Mouse (Mus musculus): ENCODE measurements around the gene Zfp160. TPM values are rescaled to one million over a fixed set of nuclear protein-coding genes. Genes with fewer than 3 reads are reported as not detected.
"Not testable (repeated sequence)": the region's sequence is repeated elsewhere in the genome, so short reads cannot be mapped to it uniquely, and the experiment has no call there.

Gene Zfp160
- polyA plus RNA-seq, 1 experiment = 2.4 TPM

- Histone ChIP-seq H3K4me3 (ENCODE audit: insufficient read depth, low read depth, low read length) (no peak overlapping the region), H3K27ac (ENCODE audit: insufficient read depth, low read depth, low read length) (no peak overlapping the region), H3K4me1 (ENCODE audit: control insufficient read depth, insufficient read depth, low read length) (no peaks in the 10 kb centered on the region), H3K36me3 (ENCODE audit: control insufficient read depth, insufficient read depth, low read length) (peaks cover 10% of the 10 kb centered on the region), H3K27me3 (replicated peaks; ENCODE audit: control insufficient read depth, insufficient read depth, low read length) (no peaks in the 10 kb centered on the region)
- 91% methylated on average over 1 of the region's 1 CpGs for WGBS
- TF ChIP-seq POLR2A (IDR thresholded peaks at IDR 0.05; ENCODE audit: low read depth, low read length) = no peak
- TF ChIP-seq CTCF (conservative IDR thresholded peaks at IDR 0.05; ENCODE audit: insufficient read depth, insufficient read length, low read depth, low read length) = no peak
- no peak for DNase-seq
Observed at GRCm38 (mm10) chr17:21018410-21019080, 9.8 kb downstream of the Zfp160 start.

GRCm38 (mm10) chr17:21048020-21048419, 39.3 kb downstream of the Zfp160 start:
- H3K27ac ChIP-seq (ENCODE audit: insufficient read depth, low read depth, low read length); H3K36me3 ChIP-seq (ENCODE audit: control insufficient read depth, insufficient read depth, low read length); H3K4me1 ChIP-seq (ENCODE audit: control insufficient read depth, insufficient read depth, low read length); H3K4me3 ChIP-seq (ENCODE audit: insufficient read depth, low read depth, low read length); DNase-seq; H3K27me3 ChIP-seq (replicated peaks; ENCODE audit: control insufficient read depth, insufficient read depth, low read length): not testable (repeated sequence)
- 90% methylated on average over 9 of the region's 9 CpGs for WGBS

- 93% methylated on average over 1 of the region's 1 CpGs for WGBS
- TF ChIP-seq POLR2A (IDR thresholded peaks at IDR 0.05; ENCODE audit: low read depth, low read length) = no peak
- no peak for TF ChIP-seq CTCF (conservative IDR thresholded peaks at IDR 0.05; ENCODE audit: insufficient read depth, insufficient read length, low read depth, low read length)
- no peak overlapping the region for H3K27ac ChIP-seq (ENCODE audit: insufficient read depth, low read depth, low read length)
- no peak for DNase-seq
- H3K4me3 ChIP-seq (ENCODE audit: insufficient read depth, low read depth, low read length) = no peak overlapping the region
- no peaks in the 10 kb centered on the region for H3K36me3 ChIP-seq (ENCODE audit: control insufficient read depth, insufficient read depth, low read length)
- no peaks in the 10 kb centered on the region for H3K4me1 ChIP-seq (ENCODE audit: control insufficient read depth, insufficient read depth, low read length)
- no peaks in the 10 kb centered on the region for H3K27me3 ChIP-seq (replicated peaks; ENCODE audit: control insufficient read depth, insufficient read depth, low read length)
Observed at GRCm38 (mm10) chr17:21050901-21051300, 42.2 kb downstream of the Zfp160 start.

- WGBS = no CpG with 5 or more reads among the region's 3 CpGs
- H3K4me1 ChIP-seq (ENCODE audit: control insufficient read depth, insufficient read depth, low read length); H3K27me3 ChIP-seq (replicated peaks; ENCODE audit: control insufficient read depth, insufficient read depth, low read length); H3K4me3 ChIP-seq (ENCODE audit: insufficient read depth, low read depth, low read length); H3K27ac ChIP-seq (ENCODE audit: insufficient read depth, low read depth, low read length); DNase-seq; H3K36me3 ChIP-seq (ENCODE audit: control insufficient read depth, insufficient read depth, low read length): not testable (repeated sequence)
Observed at GRCm38 (mm10) chr17:21051341-21051740, 42.6 kb downstream of the Zfp160 start.

GRCm38 (mm10) chr17:21051919-21052318, 43.2 kb downstream of the Zfp160 start:
- 85% methylated on average over 3 of the region's 3 CpGs for whole genome bisulfite sequencing
- H3K27ac ChIP-seq (ENCODE audit: insufficient read depth, low read depth, low read length) = not testable (repeated sequence)

GRCm38 (mm10) chr17:21053267-21053666, 44.6 kb downstream of the Zfp160 start:
- TF ChIP-seq CTCF (conservative IDR thresholded peaks at IDR 0.05; ENCODE audit: insufficient read depth, insufficient read length, low read depth, low read length) (peak; percentile 28; the same call in 1 of the 2 replicates), POLR2A (IDR thresholded peaks at IDR 0.05; ENCODE audit: low read depth, low read length) (no peak)
- Histone ChIP-seq H3K4me3 (ENCODE audit: insufficient read depth, low read depth, low read length) (no peak overlapping the region), H3K27ac (ENCODE audit: insufficient read depth, low read depth, low read length) (no peak overlapping the region), H3K27me3 (replicated peaks; ENCODE audit: control insufficient read depth, insufficient read depth, low read length) (no peaks in the 10 kb centered on the region), H3K4me1 (ENCODE audit: control insufficient read depth, insufficient read depth, low read length) (no peaks in the 10 kb centered on the region), H3K36me3 (ENCODE audit: control insufficient read depth, insufficient read depth, low read length) (no peaks in the 10 kb centered on the region)
- 67% methylated on average over 2 of the region's 2 CpGs for WGBS
- DNase-seq = no peak

More at GRCm38 (mm10) chr17:21051919-21052318, 43.2 kb downstream of the Zfp160 start:
- not testable (repeated sequence) for H3K4me1 ChIP-seq (ENCODE audit: control insufficient read depth, insufficient read depth, low read length); DNase-seq; H3K27me3 ChIP-seq (replicated peaks; ENCODE audit: control insufficient read depth, insufficient read depth, low read length); H3K36me3 ChIP-seq (ENCODE audit: control insufficient read depth, insufficient read depth, low read length); H3K4me3 ChIP-seq (ENCODE audit: insufficient read depth, low read depth, low read length)

- DNase-seq; H3K36me3 ChIP-seq (ENCODE audit: control insufficient read depth, insufficient read depth, low read length); H3K27me3 ChIP-seq (replicated peaks; ENCODE audit: control insufficient read depth, insufficient read depth, low read length); H3K27ac ChIP-seq (ENCODE audit: insufficient read depth, low read depth, low read length); H3K4me3 ChIP-seq (ENCODE audit: insufficient read depth, low read depth, low read length); H3K4me1 ChIP-seq (ENCODE audit: control insufficient read depth, insufficient read depth, low read length): not testable (repeated sequence)
- WGBS = 95% methylated on average over 1 of the region's 1 CpGs
Observed at GRCm38 (mm10) chr17:21055111-21055510, 46.4 kb downstream of the Zfp160 start.

- Histone ChIP-seq H3K4me3 (ENCODE audit: insufficient read depth, low read depth, low read length) (no peak overlapping the region), H3K4me1 (ENCODE audit: control insufficient read depth, insufficient read depth, low read length) (no peaks in the 10 kb centered on the region), H3K36me3 (ENCODE audit: control insufficient read depth, insufficient read depth, low read length) (no peaks in the 10 kb centered on the region), H3K27me3 (replicated peaks; ENCODE audit: control insufficient read depth, insufficient read depth, low read length) (no peaks in the 10 kb centered on the region), H3K27ac (ENCODE audit: insufficient read depth, low read depth, low read length) (no peak overlapping the region)
- WGBS = 39% methylated on average over 1 of the region's 1 CpGs
- DNase-seq = no peak
- TF ChIP-seq CTCF (conservative IDR thresholded peaks at IDR 0.05; ENCODE audit: insufficient read depth, insufficient read length, low read depth, low read length) (no peak), POLR2A (IDR thresholded peaks at IDR 0.05; ENCODE audit: low read depth, low read length) (no peak)
Observed at GRCm38 (mm10) chr17:21065501-21065900, 56.8 kb downstream of the Zfp160 start.
